Mouse (Mus musculus) olfactory bulb, adult 2 months (tissue): Measurements from ENCODE around the gene 1110065P20Rik.

Experiments
- CTCF ChIP-seq: fragments of 200-500 bp; IDR thresholded peaks from 2 replicates; pipeline ENCODE4 v1.5.1; 2012; ENCODE audit warnings: low read depth, mild to moderate bottlenecking, low read length, moderate library complexity; ENCODE audit not compliant: insufficient read depth
- POLR2A ChIP-seq: fragments of 200-500 bp; IDR thresholded peaks from 2 replicates; pipeline ENCODE4 v1.6.1; 2012; ENCODE audit warnings: mild to moderate bottlenecking, low read depth, low read length, moderate library complexity; ENCODE audit not compliant: insufficient read depth

GRCm38 (mm10) chr4:124898428-124898827 lies 47.4 kb upstream of the 1110065P20Rik start:
- TF ChIP-seq POLR2A (no peak), CTCF (no peak)
